Mouse (Mus musculus) heart, embryonic 16.5 days (tissue): ENCODE data around the gene Lpcat1. TPM values are rescaled to one million over a fixed set of nuclear protein-coding genes. Genes with fewer than 3 reads are reported as not detected.

Experiments
- ATAC-seq: fragments of 200-750 bp; cut with Nextera tagmentation; replicated peaks from 2 replicates; pipeline ENCODE4 v1.8.0; 2017; ENCODE audit warnings: moderate number of reproducible peaks; ENCODE audit not compliant: insufficient read depth, low FRiP score; ENCODE audit errors: extremely low read depth
- H3K27ac ChIP-seq: fragments of 300-500 bp; sonication (generic); 2 replicates; pipeline ENCODE4 v1.5.1; 2014; ENCODE audit warnings: mild to moderate bottlenecking, low read length, control low read depth, moderate library complexity
- H3K27me3 ChIP-seq: fragments of 300-500 bp; sonication (generic); 2 replicates; pipeline ENCODE4 v1.6.1; 2014; ENCODE audit warnings: low read length, mixed read lengths; ENCODE audit not compliant: control insufficient read depth, insufficient read depth
- H3K36me3 ChIP-seq: fragments of 300-500 bp; sonication (generic); 2 replicates; pipeline ENCODE4 v1.6.1; 2014; ENCODE audit not compliant: control insufficient read depth, insufficient read depth
- H3K4me1 ChIP-seq: fragments of 300-500 bp; sonication (generic); 2 replicates; pipeline ENCODE4 v1.6.1; 2014; ENCODE audit warnings: low read length, mixed read lengths; ENCODE audit not compliant: control insufficient read depth, insufficient read depth
- H3K4me2 ChIP-seq: fragments of 300-500 bp; sonication (generic); 2 replicates; pipeline ENCODE4 v1.6.1; 2014; ENCODE audit warnings: low read depth, mild to moderate bottlenecking, control low read depth, low read length
- H3K4me3 ChIP-seq: fragments of 300-500 bp; sonication (generic); 2 replicates; pipeline ENCODE4 v1.5.1; 2014; ENCODE audit warnings: mild to moderate bottlenecking, control low read depth, low read length
- H3K9ac ChIP-seq: fragments of 300-500 bp; sonication (generic); 2 replicates; pipeline ENCODE4 v1.6.1; 2014; ENCODE audit warnings: low read length, control low read depth
- H3K9me3 ChIP-seq: fragments of 300-500 bp; sonication (generic); replicated peaks from 2 replicates; pipeline ENCODE4 v1.6.1; 2016; ENCODE audit warnings: low read length; ENCODE audit not compliant: control insufficient read depth
- WGBS: fragments of 180-500 bp; shearing (Covaris S2); extraction: QIAGEN DNeasy Blood & Tissue Kit; methylation state at CpG from one replicate; pipeline ENCODE4 v1.1.7; 2014; 5-methylcytosine and 5-hydroxymethylcytosine counted together
- polyA plus RNA-seq: library from polyadenylated mRNA; unstranded; fragments of >200 nt; fragmentation: Nextera tagmentation; extraction: Ambion mirVana; gene quantifications from 2 replicates; pipeline ENCODE4 v1.2.1, GENCODE M21; 2015

Gene Lpcat1
- polyA plus RNA-seq, 1 experiment from 2014 or later: 17.4 TPM

DNA sequence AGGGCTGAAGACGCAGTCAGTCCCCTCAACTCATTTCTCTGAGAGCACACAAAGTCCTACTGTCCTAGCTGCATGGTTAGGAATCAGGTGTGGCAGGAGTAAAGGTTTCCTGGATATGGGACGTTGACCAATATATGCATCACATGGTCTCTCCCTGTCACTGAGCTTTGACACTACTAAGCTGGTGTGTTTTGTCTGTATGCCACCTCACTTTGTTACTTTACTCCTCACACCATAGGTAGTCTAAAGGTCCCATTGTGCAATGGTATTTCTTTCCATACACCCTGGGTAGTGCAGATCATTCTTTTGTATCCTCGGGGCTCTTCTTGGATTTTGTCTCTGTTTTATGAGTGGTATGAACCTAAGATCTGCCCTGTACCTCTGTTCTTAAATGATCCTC is 66.7 kb downstream of the Lpcat1 start:
- H3K27ac ChIP-seq: no peak overlapping the region
- no peaks in the 10 kb centered on the region for H3K36me3 ChIP-seq
- no peaks in the 10 kb centered on the region for H3K4me1 ChIP-seq
- H3K9ac ChIP-seq: no peak overlapping the region
- no peak for ATAC-seq
- no peaks in the 10 kb centered on the region for H3K9me3 ChIP-seq
- no peak overlapping the region for H3K4me2 ChIP-seq
- H3K4me3 ChIP-seq: no peak overlapping the region
- 75% methylated on average over 3 of the region's 3 CpGs for WGBS
- peaks cover 34% of the 10 kb centered on the region for H3K27me3 ChIP-seq

- 39% methylated on average over 3 of the region's 3 CpGs for WGBS
These were observed 68.3 kb downstream of the Lpcat1 start for GRCm38 (mm10) chr13:73535287-73535686.

DNA sequence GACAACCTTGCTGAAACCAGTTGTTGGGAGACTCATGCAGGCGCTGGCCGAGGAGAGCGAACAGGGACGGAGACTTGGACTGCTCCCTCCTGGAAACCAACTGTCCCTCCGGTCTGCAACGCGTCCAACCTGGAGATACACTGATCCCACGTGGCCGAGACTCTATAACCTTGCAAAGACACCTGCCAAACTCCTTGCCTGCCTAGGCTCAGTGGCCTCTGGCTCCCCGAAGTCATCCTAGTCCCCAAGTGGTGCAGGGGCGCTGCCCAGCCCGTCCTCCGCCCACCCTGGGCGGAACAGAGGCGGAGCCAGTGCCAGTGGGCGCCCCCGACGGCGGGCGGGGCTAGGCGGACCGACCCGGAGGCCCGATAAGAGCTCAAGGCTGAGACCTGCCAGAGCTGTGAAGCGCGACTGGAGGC is 69.4 kb downstream of the Lpcat1 start, which contains the start of gene Slc6a3:
Slc6a3 (plus strand) TSS at position 345 of the 419 bp plus-strand sequence.
- peak; percentile 82; the same call in 1 of the 2 replicates for ATAC-seq
- H3K27me3 ChIP-seq: peaks cover 34% of the 10 kb centered on the region
- under 1% methylated on average over 26 of the region's 26 CpGs for WGBS
- no peaks in the 10 kb centered on the region for H3K36me3 ChIP-seq
- H3K4me2 ChIP-seq: peak within 1 kb of the TSS; percentile 79
- H3K4me3 ChIP-seq: peak within 1 kb of the TSS; percentile 49
- no peaks in the 10 kb centered on the region for H3K9me3 ChIP-seq
- H3K27ac ChIP-seq: no peak within 1 kb of the TSS
- H3K4me1 ChIP-seq: no peaks in the 10 kb centered on the region
- 0 out of 2 replicates have a peak within 1 kb of the TSS, but pooled peaks have one; percentile 15 for H3K9ac ChIP-seq

More at GRCm38 (mm10) chr13:73535287-73535686, 68.3 kb downstream of the Lpcat1 start:
- Histone ChIP-seq H3K27ac (no peak overlapping the region), H3K4me2 (no peak overlapping the region), H3K9ac (no peak overlapping the region), H3K9me3 (no peaks in the 10 kb centered on the region), H3K27me3 (peaks cover 34% of the 10 kb centered on the region), H3K4me1 (no peaks in the 10 kb centered on the region), H3K4me3 (no peak overlapping the region), H3K36me3 (no peaks in the 10 kb centered on the region)
- ATAC-seq: no peak

DNA sequence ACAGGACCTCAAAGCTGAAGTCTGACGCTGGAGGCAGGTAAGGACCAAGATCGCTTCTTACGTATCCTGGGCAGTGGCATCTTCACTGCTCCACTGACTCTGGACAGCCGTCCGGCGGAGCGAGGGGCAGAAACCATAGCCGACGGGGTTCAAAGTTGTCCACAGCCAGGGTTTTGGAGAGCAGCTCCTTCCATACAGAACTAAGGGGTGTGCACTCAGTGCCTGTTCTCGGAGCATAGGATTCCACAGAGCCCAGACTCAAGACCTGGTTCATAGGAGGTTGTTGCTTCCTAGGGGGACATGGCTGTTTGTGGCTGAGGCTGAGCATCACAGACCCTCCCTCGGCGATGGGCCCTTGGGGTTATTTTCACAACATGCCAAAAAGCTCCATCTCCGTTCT is 69.8 kb downstream of the Lpcat1 start:
- no peak overlapping the region for H3K27ac ChIP-seq
- peaks cover 34% of the 10 kb centered on the region for H3K27me3 ChIP-seq
- ATAC-seq: no peak
- H3K4me3 ChIP-seq: peak overlapping the region; percentile 49
- 20% methylated on average over 13 of the region's 13 CpGs for WGBS
- peak overlapping the region; percentile 79 for H3K4me2 ChIP-seq
- H3K4me1 ChIP-seq: no peaks in the 10 kb centered on the region
- H3K36me3 ChIP-seq: no peaks in the 10 kb centered on the region
- no peak overlapping the region for H3K9ac ChIP-seq
- H3K9me3 ChIP-seq: no peaks in the 10 kb centered on the region

DNA sequence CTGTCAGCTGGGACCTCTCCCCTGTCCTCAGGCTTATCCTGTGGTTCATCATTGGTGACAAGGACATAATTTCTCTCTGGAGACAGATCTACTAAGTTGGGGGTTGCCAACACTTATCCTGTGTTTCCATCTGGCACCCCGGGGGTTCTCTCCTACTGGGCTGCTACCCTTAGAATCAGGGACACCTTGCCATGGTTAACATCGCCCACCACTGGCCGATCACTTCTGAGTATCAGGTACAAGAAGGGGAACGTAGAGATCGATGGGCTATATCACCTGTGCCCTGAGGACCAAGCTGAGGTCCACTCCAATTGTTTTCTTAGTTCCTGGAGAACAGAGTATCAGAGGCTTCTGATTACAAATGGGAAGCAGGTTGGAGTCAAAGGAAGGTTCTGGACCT is 97.2 kb downstream of the Lpcat1 start:
- Histone ChIP-seq H3K27ac (no peak overlapping the region), H3K4me3 (no peak overlapping the region), H3K9ac (no peak overlapping the region), H3K4me1 (no peaks in the 10 kb centered on the region), H3K36me3 (no peaks in the 10 kb centered on the region), H3K27me3 (peaks cover 3% of the 10 kb centered on the region; the same call in 1 of the 2 replicates), H3K4me2 (no peak overlapping the region), H3K9me3 (no peaks in the 10 kb centered on the region)
- 70% methylated on average over 5 of the region's 5 CpGs for WGBS
- ATAC-seq: no peak

Other genes starting within 250 kb of the Lpcat1 start
- 42.2 and 50.2 TPM in 2 replicates for gene Irx4, start 206.7 kb upstream of the Lpcat1 start, polyA plus RNA-seq
- 138 TPM in 2 replicates for gene Mrpl36, start 138.7 kb upstream of the Lpcat1 start, polyA plus RNA-seq
- gene Ndufs6, start 138.7 kb upstream of the Lpcat1 start, polyA plus RNA-seq: 798 and 819 TPM in 2 replicates
- gene Slc6a3, start 69.5 kb downstream of the Lpcat1 start, polyA plus RNA-seq: 0.11 TPM in 1 of 2 replicates, not detected in the other
- gene Clptm1l, start 136.8 kb downstream of the Lpcat1 start, polyA plus RNA-seq: 98.8 and 106 TPM in 2 replicates
- gene Tert, start 159.7 kb downstream of the Lpcat1 start, polyA plus RNA-seq: 1.7 and 2.7 TPM in 2 replicates
- not detected in 2 replicates for gene Slc6a18, start 210.8 kb downstream of the Lpcat1 start, polyA plus RNA-seq
- gene Slc6a19, start 237.7 kb downstream of the Lpcat1 start, polyA plus RNA-seq: 0.50 TPM in 1 of 2 replicates, not detected in the other